Mouse (Mus musculus): ENCODE data around the gene Tmem199.

Tmem199 gene

GRCm38 (mm10) chr11:78475289-78475688, 36.7 kb downstream of the Tmem199 start:
- no peak for DNase-seq (ENCODE audit: low spot score)

GRCm38 (mm10) chr11:78471326-78472103, 40.5 kb downstream of the Tmem199 start:
- DNase-seq (ENCODE audit: low spot score): no peak

- DNase-seq (ENCODE audit: low spot score): no peak
Measured at GRCm38 (mm10) chr11:78467932-78468331, 44.0 kb downstream of the Tmem199 start.

GRCm38 (mm10) chr11:78467515-78467914, 44.5 kb downstream of the Tmem199 start:
- DNase-seq (ENCODE audit: low spot score): no peak

- DNase-seq (ENCODE audit: low spot score): no peak
Measured at GRCm38 (mm10) chr11:78466242-78466912, 45.6 kb downstream of the Tmem199 start.

GRCm38 (mm10) chr11:78465568-78466180, 46.3 kb downstream of the Tmem199 start, which contains the start of gene Slc46a1:
Gene Slc46a1, plus strand, starts transcription at chr11:78465697.
- DNase-seq (ENCODE audit: low spot score): peak; percentile 90

- DNase-seq (ENCODE audit: low spot score): no peak
Measured at GRCm38 (mm10) chr11:78465116-78465515, 46.9 kb downstream of the Tmem199 start.

- DNase-seq (ENCODE audit: low spot score): no peak
Measured at GRCm38 (mm10) chr11:78463286-78464036, 48.5 kb downstream of the Tmem199 start.

GRCm38 (mm10) chr11:78462669-78463068, 49.3 kb downstream of the Tmem199 start:
- DNase-seq (ENCODE audit: low spot score): no peak

GRCm38 (mm10) chr11:78461894-78462293, 50.1 kb downstream of the Tmem199 start:
- no peak for DNase-seq (ENCODE audit: low spot score)

GRCm38 (mm10) chr11:78458740-78459139, 53.2 kb downstream of the Tmem199 start:
- DNase-seq (ENCODE audit: low spot score): no peak
